Mouse (Mus musculus) liver, embryonic 11.5 days (tissue): ENCODE measurements at regions not wholly inside any gene's neighbourhood (a gene's known extent, or its start where the extent isn't known, plus 50 kb on each side); places are given as distances from the start of the nearest gene placed in this dataset. TPM values are rescaled to one million over a fixed set of nuclear protein-coding genes. Genes with fewer than 3 reads are reported as not detected.

Experiments
- microRNA-seq: library from miRNA; unstranded; fragments of <30 nt; microRNA quantifications from one replicate; pipeline ENCODE4, GENCODE M21; 2017; ENCODE audit warnings: borderline number of aligned reads

Small RNAs in the stretch of these regions (microRNA-seq; reads per million reads assigned to microRNA genes)
- gene Gm23075 = not detected
